Mouse (Mus musculus): ENCODE measurements around the gene Trabd. TPM values are rescaled to one million over a fixed set of nuclear protein-coding genes. Genes with fewer than 3 reads are reported as not detected.
A peak's percentile ranks its signal among the peaks of the same experiment; 100 is the strongest.

The Trabd gene
- polyA plus RNA-seq, 1 experiment: 74.1 TPM

DNA sequence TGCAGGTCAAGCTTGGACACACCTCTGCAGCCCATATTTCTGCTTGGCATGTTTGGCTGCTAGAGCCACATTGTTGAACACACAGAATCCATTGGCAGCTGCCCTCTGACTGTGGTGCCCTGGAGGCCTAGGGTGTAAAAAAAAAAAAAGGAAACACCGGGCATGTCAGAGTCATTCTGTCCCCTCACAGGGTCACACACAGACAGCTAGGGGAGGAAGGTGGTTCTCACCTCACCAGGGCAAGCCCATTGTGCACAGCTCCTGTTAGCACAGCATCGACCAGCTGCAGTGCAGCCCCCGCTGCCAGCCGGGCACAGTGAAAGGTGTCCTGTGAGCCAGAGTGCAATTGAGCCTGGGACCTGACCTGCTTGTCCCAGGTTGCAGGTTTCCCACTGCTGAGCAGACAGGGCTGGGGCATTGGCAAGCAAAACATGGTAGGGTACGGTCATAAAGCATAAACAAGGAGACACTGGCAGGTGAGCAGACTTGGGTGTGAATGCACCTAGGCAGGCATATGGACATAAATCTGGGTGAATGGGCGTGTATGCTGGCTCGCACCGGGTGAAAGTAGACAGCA, 52.5 kb downstream of the Trabd start:
- Histone ChIP-seq H3K36me3 (ENCODE audit: control insufficient read depth, insufficient read depth) (peaks cover 45% of the 10 kb centered on the region), H3K79me3 (ENCODE audit: low read depth) (peaks cover 4% of the 10 kb centered on the region), H3K4me3 (ENCODE audit: insufficient read depth, poor library complexity, severe bottlenecking) (peak overlapping the region; percentile 49), H3ac (ENCODE audit: control insufficient read depth, insufficient read length, low read depth) (peak overlapping the region; percentile 88), H3K79me2 (ENCODE audit: control insufficient read depth, insufficient read depth) (peaks cover 22% of the 10 kb centered on the region), H3K27me3 (ENCODE audit: control insufficient read depth, insufficient read depth, insufficient read length) (no peaks in the 10 kb centered on the region)
- TF ChIP-seq MAX (IDR thresholded peaks at IDR 0.05) (no peak), USF1 (IDR thresholded peaks at IDR 0.05; ENCODE audit: low read depth) (no peak), CTCF (IDR thresholded peaks at IDR 0.05; ENCODE audit: control insufficient read depth, insufficient read depth, insufficient read length) (no peak), MYOD1 (IDR thresholded peaks at IDR 0.05; ENCODE audit: control insufficient read depth, insufficient read length, low read depth) (no peak), CEBPB (IDR thresholded peaks at IDR 0.05; ENCODE audit: low read depth) (no peak), FOSL1 (IDR thresholded peaks at IDR 0.05; ENCODE audit: insufficient read depth, low read length, poor library complexity, severe bottlenecking) (no peak), MYOG (IDR thresholded peaks at IDR 0.05; ENCODE audit: control insufficient read depth, extremely low read depth, insufficient read length) (no peak)

DNA sequence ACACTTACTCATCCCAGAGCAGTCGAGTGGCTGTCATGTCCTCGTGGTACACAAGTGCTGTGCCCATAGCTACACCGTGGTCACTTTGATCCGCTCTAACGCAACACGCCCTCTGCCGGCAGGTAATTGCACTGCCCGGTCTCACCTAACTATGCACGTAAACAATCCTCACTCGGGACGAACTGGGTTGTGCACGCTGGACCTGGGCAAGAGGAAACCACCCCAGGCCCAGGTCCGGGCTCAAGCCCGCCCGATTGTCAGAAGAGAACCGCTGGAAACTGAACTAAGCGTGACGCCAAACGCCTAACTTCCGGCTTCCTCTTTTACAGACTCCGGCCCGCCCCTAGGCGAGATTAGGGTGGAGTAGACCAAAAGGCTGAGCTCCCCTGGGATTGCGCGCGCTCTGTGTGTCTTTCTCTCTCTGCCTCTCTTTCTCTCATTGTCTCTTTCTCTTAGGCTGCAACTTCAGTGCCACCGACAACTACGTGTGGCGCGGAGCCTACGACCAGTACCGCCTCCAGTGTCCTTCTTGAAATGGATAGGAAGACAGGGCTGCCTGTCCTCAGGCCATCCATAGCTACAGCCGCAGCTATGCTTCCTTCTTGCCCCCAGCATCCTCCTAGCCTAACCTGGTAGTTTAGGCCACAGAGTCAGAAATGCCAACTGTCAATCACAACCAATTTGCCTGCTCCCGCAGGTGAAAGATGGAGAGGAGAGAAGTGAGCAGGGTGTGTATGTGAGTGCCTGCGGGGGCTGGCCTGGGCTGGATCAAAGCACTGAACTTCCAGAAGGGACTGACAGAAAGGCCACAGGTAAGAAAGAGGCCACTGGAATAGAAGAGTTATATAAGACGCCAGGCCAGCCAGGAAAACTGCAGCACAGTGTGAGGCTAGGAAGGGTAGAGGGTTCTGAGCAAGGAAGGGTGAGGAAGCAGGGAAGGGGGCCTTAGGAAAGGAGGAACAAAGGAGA, 53.7 kb downstream of the Trabd start, which contains the start of gene Hdac10:
Hdac10 (minus strand) TSS at position 319 of the 969 bp plus-strand sequence.
- Histone ChIP-seq H3K4me3 (ENCODE audit: insufficient read depth, poor library complexity, severe bottlenecking) (peak within 1 kb of the TSS; percentile 49), H3K79me3 (ENCODE audit: low read depth) (no peaks in the 10 kb centered on the region), H3K36me3 (ENCODE audit: control insufficient read depth, insufficient read depth) (peaks cover 43% of the 10 kb centered on the region), H3K79me2 (ENCODE audit: control insufficient read depth, insufficient read depth) (peaks cover 16% of the 10 kb centered on the region), H3K27me3 (ENCODE audit: control insufficient read depth, insufficient read depth, insufficient read length) (no peaks in the 10 kb centered on the region), H3ac (ENCODE audit: control insufficient read depth, insufficient read length, low read depth) (peak within 1 kb of the TSS; percentile 88)
- peak; percentile 23 for TF ChIP-seq USF1 (IDR thresholded peaks at IDR 0.05; ENCODE audit: low read depth)
- no peak for TF ChIP-seq MYOD1 (IDR thresholded peaks at IDR 0.05; ENCODE audit: control insufficient read depth, insufficient read length, low read depth)
- TF ChIP-seq CEBPB (IDR thresholded peaks at IDR 0.05; ENCODE audit: low read depth): no peak
- no peak for TF ChIP-seq FOSL1 (IDR thresholded peaks at IDR 0.05; ENCODE audit: insufficient read depth, low read length, poor library complexity, severe bottlenecking)
- TF ChIP-seq MYOG (IDR thresholded peaks at IDR 0.05; ENCODE audit: control insufficient read depth, extremely low read depth, insufficient read length): no peak
- peak; percentile 91 for TF ChIP-seq CTCF (IDR thresholded peaks at IDR 0.05; ENCODE audit: control insufficient read depth, insufficient read depth, insufficient read length)
- TF ChIP-seq MAX (IDR thresholded peaks at IDR 0.05): peak; percentile 94

DNA sequence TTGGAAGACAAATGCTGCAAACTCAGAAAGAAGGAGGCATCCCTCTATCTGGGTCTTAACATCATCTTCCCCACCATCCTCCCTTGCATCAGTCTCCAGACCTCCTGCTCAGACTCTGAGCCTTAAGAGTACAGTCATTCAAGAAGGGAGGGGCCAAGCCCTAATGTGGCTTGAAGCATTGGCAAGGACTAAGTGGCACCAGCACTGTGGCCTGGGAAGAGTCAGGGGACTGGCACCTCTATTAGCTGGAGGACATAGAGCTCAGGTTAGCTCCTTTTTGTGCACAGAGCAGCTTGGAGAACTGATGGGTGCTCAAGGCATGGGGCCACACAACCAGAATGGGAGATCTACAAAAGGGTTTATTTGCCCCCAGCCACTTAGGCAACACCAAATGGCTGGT, 55.3 kb downstream of the Trabd start:
- no peak overlapping the region for H3K4me3 ChIP-seq (ENCODE audit: insufficient read depth, poor library complexity, severe bottlenecking)
- H3ac ChIP-seq (ENCODE audit: control insufficient read depth, insufficient read length, low read depth): no peak overlapping the region
- no peaks in the 10 kb centered on the region for H3K27me3 ChIP-seq (ENCODE audit: control insufficient read depth, insufficient read depth, insufficient read length)
- TF ChIP-seq USF1 (IDR thresholded peaks at IDR 0.05; ENCODE audit: low read depth): no peak
- TF ChIP-seq MYOD1 (IDR thresholded peaks at IDR 0.05; ENCODE audit: control insufficient read depth, insufficient read length, low read depth): no peak
- no peak for TF ChIP-seq CTCF (IDR thresholded peaks at IDR 0.05; ENCODE audit: control insufficient read depth, insufficient read depth, insufficient read length)
- no peak for TF ChIP-seq CEBPB (IDR thresholded peaks at IDR 0.05; ENCODE audit: low read depth)
- TF ChIP-seq MAX (IDR thresholded peaks at IDR 0.05): no peak
- TF ChIP-seq FOSL1 (IDR thresholded peaks at IDR 0.05; ENCODE audit: insufficient read depth, low read length, poor library complexity, severe bottlenecking): no peak
- peaks cover 35% of the 10 kb centered on the region for H3K36me3 ChIP-seq (ENCODE audit: control insufficient read depth, insufficient read depth)
- H3K79me3 ChIP-seq (ENCODE audit: low read depth): no peaks in the 10 kb centered on the region
- peaks cover 16% of the 10 kb centered on the region for H3K79me2 ChIP-seq (ENCODE audit: control insufficient read depth, insufficient read depth)

DNA sequence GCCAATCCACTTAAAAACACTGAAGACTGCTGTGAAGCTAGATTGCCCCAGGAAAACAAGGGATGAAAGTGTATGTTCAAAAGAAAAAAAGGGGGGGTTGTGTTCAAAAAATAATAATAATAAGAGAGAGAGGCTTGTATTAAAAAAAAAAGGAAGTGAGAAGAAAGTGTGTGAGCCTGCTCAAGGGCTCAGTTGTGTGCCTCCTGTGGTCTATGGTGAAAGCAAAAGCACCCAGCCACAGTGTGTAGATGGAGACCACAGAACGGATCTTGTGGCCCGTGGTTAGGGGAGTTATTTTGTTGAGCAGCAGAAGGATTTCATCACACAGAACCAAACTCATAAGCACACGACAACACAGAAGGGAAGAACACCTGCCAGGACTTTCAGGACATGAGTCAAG, 56.4 kb downstream of the Trabd start:
- Histone ChIP-seq H3ac (ENCODE audit: control insufficient read depth, insufficient read length, low read depth) (no peak overlapping the region), H3K4me3 (ENCODE audit: insufficient read depth, poor library complexity, severe bottlenecking) (no peak overlapping the region), H3K79me3 (ENCODE audit: low read depth) (no peaks in the 10 kb centered on the region), H3K27me3 (ENCODE audit: control insufficient read depth, insufficient read depth, insufficient read length) (no peaks in the 10 kb centered on the region), H3K36me3 (ENCODE audit: control insufficient read depth, insufficient read depth) (peaks cover 29% of the 10 kb centered on the region), H3K79me2 (ENCODE audit: control insufficient read depth, insufficient read depth) (peaks cover 16% of the 10 kb centered on the region)
- TF ChIP-seq CTCF (IDR thresholded peaks at IDR 0.05; ENCODE audit: control insufficient read depth, insufficient read depth, insufficient read length): no peak

Other genes starting within 250 kb of the Trabd start
- 68.3 TPM for gene Pim3, start 212.9 kb upstream of the Trabd start, polyA plus RNA-seq (2012; fragmentation: generic; extraction: Trizol)
- not detected for gene Ttll8, start 120.7 kb upstream of the Trabd start, polyA plus RNA-seq (2012; fragmentation: generic; extraction: Trizol)
- gene Mlc1, start 96.1 kb upstream of the Trabd start, polyA plus RNA-seq (2012; fragmentation: generic; extraction: Trizol): 0.02 TPM
- not detected for gene Mov10l1, start 92.2 kb upstream of the Trabd start, polyA plus RNA-seq (2012; fragmentation: generic; extraction: Trizol)
- gene Panx2, start 15.4 kb upstream of the Trabd start, polyA plus RNA-seq (2012; fragmentation: generic; extraction: Trizol): not detected
- gene Selenoo, start 14.0 kb downstream of the Trabd start, polyA plus RNA-seq (2012; fragmentation: generic; extraction: Trizol): 13.7 TPM
- gene Tubgcp6, start 48.0 kb downstream of the Trabd start, polyA plus RNA-seq (2012; fragmentation: generic; extraction: Trizol): 19.0 TPM
- 15.0 TPM for gene Hdac10, start 53.6 kb downstream of the Trabd start, polyA plus RNA-seq (2012; fragmentation: generic; extraction: Trizol)
- gene Mapk12, start 65.6 kb downstream of the Trabd start, polyA plus RNA-seq (2012; fragmentation: generic; extraction: Trizol): 30.5 TPM
- 14.9 TPM for gene Mapk11, start 74.5 kb downstream of the Trabd start, polyA plus RNA-seq (2012; fragmentation: generic; extraction: Trizol)
- 206 TPM for gene Plxnb2, start 105.7 kb downstream of the Trabd start, polyA plus RNA-seq (2012; fragmentation: generic; extraction: Trizol)
- gene Dennd6b, start 121.4 kb downstream of the Trabd start, polyA plus RNA-seq (2012; fragmentation: generic; extraction: Trizol): 2.1 TPM
- gene Ppp6r2, start 136.4 kb downstream of the Trabd start, polyA plus RNA-seq (2012; fragmentation: generic; extraction: Trizol): 18.4 TPM
- gene Sbf1, start 240.2 kb downstream of the Trabd start, polyA plus RNA-seq (2012; fragmentation: generic; extraction: Trizol): 143 TPM
- 7.0 TPM for gene Adm2, start 247.6 kb downstream of the Trabd start, polyA plus RNA-seq (2012; fragmentation: generic; extraction: Trizol)